Mouse (Mus musculus) embryo, embryonic 11.5 days (tissue): Measurements from ENCODE around the gene Ring1.
A peak's percentile ranks its signal among the peaks of the same experiment; 100 is the strongest.

Experiments
- DNase-seq: peaks from one replicate; pipeline ENCODE4 v3.0.0-alpha.2; 2012; ENCODE audit warnings: low read depth, low spot score

The Ring1 gene

GRCm38 (mm10) chr17:34024317-34024821 lies at the start of gene Ring1:
Ring1 (minus strand) TSS chr17:34024680.
- peak; percentile 78 for DNase-seq

DNA sequence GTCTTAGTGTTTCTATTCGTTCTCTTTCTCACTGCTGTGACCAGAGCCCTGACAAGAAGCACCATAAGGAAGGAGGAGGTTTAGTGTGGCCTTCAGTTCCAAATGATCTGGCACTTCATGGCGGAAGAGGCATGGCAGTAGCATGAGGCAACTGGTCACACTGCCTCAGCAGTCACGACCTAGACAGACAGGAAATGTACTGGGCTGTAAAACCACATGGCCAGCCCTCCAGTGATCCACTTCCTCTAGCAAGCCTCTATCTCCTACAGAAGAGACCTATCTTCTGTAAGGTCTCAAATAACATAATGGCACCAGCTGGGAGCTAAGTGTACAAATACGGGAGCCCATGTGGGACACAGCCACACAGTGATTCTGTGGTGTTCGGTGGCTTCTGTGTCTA lies 47.6 kb upstream of the Ring1 start:
- no peak for DNase-seq

- DNase-seq: no peak
Measured at GRCm38 (mm10) chr17:34068864-34069263, 44.4 kb upstream of the Ring1 start.

- DNase-seq: no peak
Measured at GRCm38 (mm10) chr17:34057224-34057623, 32.7 kb upstream of the Ring1 start.

- DNase-seq: no peak
Measured at GRCm38 (mm10) chr17:34047404-34048050, 23.0 kb upstream of the Ring1 start.

DNA sequence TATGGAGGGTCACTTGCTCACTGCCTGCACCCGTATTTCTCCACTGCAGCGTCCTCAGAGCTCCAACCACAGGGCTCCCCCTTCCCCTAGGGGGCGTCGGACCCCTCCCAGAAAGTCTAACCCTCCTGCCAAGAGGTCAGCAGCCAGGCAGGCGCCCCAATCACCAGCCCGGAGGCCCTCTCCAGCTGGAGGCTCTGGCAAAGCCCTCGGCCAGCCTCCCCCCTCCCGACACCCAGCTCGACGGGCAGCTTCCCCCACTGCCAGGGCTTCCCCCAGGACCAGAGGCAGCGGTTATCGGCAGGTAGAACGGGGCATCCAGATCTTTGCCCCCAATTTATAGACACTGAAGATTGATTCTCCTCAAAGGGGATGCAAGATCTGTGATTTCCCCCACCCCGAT lies 21.5 kb upstream of the Ring1 start:
- DNase-seq: no peak

- DNase-seq: no peak
Measured at GRCm38 (mm10) chr17:34039562-34040450, 15.3 kb upstream of the Ring1 start.

DNA sequence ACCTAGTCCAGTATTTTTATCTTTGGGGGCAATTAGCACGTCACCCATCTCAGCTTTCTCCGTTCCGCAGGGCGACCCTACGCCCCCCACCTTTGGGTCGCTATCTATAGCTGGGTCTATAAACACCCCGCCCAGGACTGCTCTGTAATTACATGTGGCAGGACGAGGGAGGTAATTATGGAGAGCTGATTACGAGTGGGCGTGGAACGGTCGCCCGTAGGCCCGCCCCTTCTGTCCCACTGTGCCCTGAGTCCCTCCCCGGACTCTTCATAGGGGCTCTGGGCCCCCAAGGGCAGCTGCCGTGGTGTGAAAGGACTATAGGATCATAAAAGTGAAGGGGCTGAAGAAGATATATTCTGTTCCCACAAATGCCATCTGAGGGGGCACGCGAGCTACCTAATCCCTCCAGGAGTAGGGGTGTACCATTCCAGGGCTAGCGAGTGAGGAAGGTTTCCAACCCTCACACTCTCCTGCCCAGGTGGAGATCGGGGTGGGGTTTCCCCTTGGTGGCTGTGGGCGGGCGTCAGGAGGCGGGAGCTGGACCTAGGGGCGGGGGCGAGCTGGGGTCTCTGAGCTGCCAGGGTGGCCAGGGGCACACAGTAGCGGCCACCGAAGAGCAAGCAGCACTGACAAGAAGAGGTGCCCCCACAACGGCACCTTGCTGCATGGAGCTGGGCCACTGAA lies 14.5 kb upstream of the Ring1 start, which contains the start of gene Col11a2:
Gene Col11a2, plus strand, starts transcription at position 560 of the 684 bp plus-strand sequence.
- DNase-seq: no peak

- no peak for DNase-seq
Measured at GRCm38 (mm10) chr17:34038440-34038839, 14.0 kb upstream of the Ring1 start.

- DNase-seq: no peak
Measured at GRCm38 (mm10) chr17:34037241-34037640, 12.8 kb upstream of the Ring1 start.

- DNase-seq: no peak
Measured at GRCm38 (mm10) chr17:34036647-34037046, 12.2 kb upstream of the Ring1 start.

DNA sequence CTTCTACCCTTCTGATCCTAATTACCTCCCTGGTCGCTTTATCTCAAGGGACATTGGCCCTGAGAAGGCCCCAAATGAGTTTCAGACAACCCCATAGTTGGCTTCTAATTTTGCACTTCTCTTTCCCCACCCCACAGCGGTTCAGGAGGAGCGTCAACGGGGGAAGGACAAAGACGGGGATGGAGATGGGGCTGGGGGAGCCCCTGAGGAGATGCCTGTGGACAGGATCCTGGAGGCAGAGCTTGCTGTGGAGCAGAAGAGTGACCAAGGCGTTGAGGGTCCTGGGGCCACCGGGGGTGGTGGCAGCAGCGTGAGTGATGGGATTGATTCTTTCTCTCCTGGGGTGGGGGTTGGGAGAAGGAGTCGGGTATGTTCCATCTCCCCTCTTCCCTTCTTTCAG lies 11.0 kb upstream of the Ring1 start:
- no peak for DNase-seq

- DNase-seq: no peak
Measured at GRCm38 (mm10) chr17:34034064-34034463, 9.6 kb upstream of the Ring1 start.

GRCm38 (mm10) chr17:34033441-34033840 lies 9.0 kb upstream of the Ring1 start:
- DNase-seq: no peak

DNA sequence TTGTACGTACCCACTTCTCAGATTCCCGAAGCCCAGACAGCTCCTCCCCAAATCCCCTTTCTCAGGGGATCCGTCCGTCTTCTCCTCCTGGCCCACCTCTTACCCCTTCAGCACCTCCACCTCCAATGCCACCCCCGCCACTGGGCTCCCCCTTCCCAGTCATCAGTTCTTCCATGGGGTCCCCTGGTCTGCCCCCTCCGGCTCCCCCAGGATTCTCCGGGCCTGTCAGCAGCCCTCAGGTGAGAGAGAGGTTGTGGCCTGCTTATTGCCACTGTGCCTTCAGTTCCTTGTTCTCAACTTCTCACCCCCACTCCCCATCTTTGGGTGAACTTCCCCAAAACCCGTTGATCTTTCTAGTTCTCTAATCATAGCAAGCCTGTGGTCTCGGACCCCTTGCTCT lies 8.3 kb upstream of the Ring1 start:
- DNase-seq: no peak

DNA sequence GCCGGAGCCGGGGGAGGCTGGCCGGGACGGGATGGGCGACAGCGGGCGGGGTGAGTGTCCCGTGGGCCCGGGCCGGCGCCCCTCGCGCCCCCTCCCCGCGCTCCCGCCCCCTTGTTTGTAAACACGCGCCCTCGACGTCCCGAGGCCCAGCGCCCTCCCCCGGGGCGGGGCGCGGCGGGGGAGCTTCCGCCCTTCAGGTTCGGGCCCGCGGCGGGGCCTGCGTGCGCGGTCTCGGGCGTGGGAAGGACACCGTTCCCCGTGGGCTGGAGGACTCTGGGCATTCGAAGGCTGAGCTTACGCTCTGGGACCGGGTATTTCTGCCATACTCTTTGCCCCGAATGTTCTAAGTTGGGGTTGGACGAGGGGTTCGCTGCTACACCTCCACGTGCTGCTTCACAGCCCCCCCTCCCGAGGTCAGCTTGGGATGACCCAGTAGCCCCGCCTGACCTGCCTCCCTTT lies 7.7 kb upstream of the Ring1 start:
- DNase-seq: no peak

DNA sequence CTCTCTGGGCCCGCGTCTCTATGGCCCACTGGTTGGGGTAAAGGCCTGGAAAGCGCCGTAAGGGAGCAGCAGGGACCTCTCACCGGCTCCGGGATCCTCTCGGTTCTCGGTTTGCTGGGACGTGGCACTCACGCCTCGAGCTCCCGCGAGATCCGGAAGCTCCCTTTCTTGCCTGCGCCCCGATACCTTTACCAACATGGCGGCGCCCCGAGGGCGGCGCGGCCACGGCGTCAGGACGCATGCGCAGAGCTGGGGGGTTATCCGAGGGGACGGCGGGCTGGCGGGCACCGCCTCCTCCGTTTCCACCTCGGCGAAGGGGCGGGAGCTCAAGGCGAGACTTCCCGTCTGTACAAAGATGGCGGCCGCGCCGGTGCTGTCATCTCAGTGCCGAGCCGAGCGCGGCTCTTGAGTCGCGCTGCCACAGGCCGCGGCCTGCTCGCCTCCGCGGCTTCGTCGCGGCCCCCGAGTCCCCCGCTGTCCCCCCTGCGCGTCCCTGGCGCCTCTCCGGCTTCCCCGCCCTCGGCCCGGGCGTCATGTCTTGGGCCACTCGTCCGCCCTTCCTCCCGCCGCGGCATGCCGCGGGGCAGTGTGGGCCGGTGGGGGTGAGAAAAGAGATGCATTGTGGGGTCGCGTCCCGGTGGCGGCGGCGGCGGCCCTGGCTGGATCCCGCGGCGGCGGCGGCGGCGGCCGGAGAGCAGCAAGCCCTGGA lies 7.1 kb upstream of the Ring1 start, which contains the start of the genes Slc39a7 and Rxrb:
Gene Slc39a7, minus strand, starts transcription at position 218 of the 709 bp plus-strand sequence.
Gene Rxrb, plus strand, starts transcription at position 348 of the 709 bp plus-strand sequence.
- DNase-seq: peak; percentile 99

DNA sequence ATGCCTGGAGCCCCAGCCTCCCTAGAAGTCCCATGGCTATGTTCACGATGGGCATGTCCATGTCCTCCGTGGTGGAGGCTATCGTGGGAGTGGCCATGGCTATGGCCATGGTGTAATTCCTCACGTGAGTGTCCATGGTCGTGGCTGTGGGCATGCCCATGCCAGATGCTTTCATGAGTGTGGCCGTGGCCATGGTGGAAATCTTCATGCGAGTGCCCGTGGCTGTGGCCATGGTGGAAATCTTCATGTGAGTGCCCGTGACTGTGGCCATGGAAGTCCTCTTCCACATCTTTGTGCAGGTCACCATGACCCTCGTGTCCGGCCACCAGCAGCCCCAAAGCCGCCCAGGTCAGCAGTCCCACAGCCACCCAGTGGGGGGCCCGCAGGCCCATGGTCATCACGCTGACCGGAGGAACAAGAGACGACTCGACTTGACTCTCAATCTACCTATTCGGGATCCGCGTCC lies 6.4 kb upstream of the Ring1 start:
- DNase-seq: no peak

DNA sequence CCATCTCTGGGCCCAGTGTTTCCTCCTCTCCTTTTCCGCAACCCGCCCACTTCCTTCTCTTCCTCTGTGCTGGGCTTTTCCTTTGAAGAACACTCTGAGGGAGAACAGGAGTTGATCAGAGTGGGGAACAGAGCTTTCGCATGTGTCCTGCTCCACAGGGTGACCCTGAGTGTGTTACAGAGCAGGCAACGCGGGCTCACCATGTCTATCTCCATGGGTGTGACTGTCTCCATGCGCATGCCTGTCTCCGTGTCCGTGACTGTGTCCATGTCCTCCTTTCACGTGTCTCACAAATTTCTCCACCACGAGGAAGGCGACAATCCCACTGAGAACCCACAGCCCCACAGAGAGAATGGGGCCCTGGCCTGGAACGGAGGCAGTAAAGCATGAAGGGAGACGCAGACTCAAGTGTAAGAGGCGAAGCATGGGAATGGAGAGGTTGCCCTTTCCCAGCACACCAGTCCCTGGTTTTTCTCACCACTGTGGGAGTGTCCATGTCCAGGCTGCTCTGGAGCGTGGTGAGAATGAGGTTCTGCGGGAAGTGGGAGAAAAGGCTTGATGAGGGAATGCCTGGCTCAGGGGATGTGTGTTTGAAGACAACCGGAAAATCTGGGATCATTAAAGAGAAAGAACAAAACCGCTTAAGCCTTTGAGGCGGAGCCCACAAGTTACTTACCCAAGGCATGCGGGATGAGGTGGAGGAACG lies 5.6 kb upstream of the Ring1 start:
- no peak for DNase-seq

GRCm38 (mm10) chr17:34029150-34029889 lies 4.8 kb upstream of the Ring1 start:
- no peak for DNase-seq
